Mouse (Mus musculus) monocyte, adult 5-6 weeks (primary cell): Measurements from ENCODE around the gene Olfr1101. TPM values are rescaled to one million over a fixed set of nuclear protein-coding genes. Genes with fewer than 3 reads are reported as not detected.

Experiments used
- ATAC-seq: fragments of 153-309, 156-312 bp; replicated peaks from 2 replicates; pipeline ENCODE4 v1.8.0; 2017; ENCODE audit warnings: mild to moderate bottlenecking; ENCODE audit not compliant: low TSS enrichment, insufficient number of reproducible peaks, severe bottlenecking, poor library complexity, low FRiP score
- total RNA-seq: library from RNA; stranded (forward); fragments of 200-1000, 200-491, 200-594 nt; gene quantifications from 3 replicates; pipeline ENCODE4 v1.2.3, GENCODE M21; 2017

The Olfr1101 gene
- not detected in 3 replicates for total RNA-seq

GRCm38 (mm10) chr2:86991121-86991520 is at the start of gene Olfr1101:
Olfr1101 (minus strand) TSS chr2:86991221.
- no peak for ATAC-seq

- no peak for ATAC-seq
Measured at GRCm38 (mm10) chr2:87036431-87036830, 45.4 kb upstream of the Olfr1101 start, which contains the start of gene Olfr1105. Olfr1105 (minus strand) TSS chr2:87036531.

- ATAC-seq = no peak
Measured at GRCm38 (mm10) chr2:87026980-87027379, 36.0 kb upstream of the Olfr1101 start, which contains the start of gene Olfr1104. Olfr1104 (minus strand) TSS chr2:87027080.

GRCm38 (mm10) chr2:86998098-86998497 is 7.1 kb upstream of the Olfr1101 start, which contains the start of gene Olfr1102:
Olfr1102 (plus strand) TSS chr2:86998398.
- ATAC-seq = no peak

GRCm38 (mm10) chr2:86979854-86980253 is 11.2 kb downstream of the Olfr1101 start, which contains the start of gene Olfr1100:
Olfr1100 (minus strand) TSS chr2:86979954.
- no peak for ATAC-seq

GRCm38 (mm10) chr2:86960593-86960992 is 30.4 kb downstream of the Olfr1101 start, which contains the start of gene Olfr1099:
Olfr1099 (minus strand) TSS chr2:86960693.
- ATAC-seq = no peak

Other genes starting within 250 kb of the Olfr1101 start
- gene Olfr1090, start 232.2 kb downstream of the Olfr1101 start, total RNA-seq = not detected in 3 replicates
- gene Olfr1093, start 208.7 kb downstream of the Olfr1101 start, total RNA-seq = not detected in 3 replicates
- gene Olfr141, start 181.2 kb downstream of the Olfr1101 start, total RNA-seq = not detected in 3 replicates
- not detected in 3 replicates for gene Olfr1094, start 166.6 kb downstream of the Olfr1101 start, total RNA-seq
- gene Olfr1095, start 139.5 kb downstream of the Olfr1101 start, total RNA-seq = not detected in 3 replicates
- gene Gm13723, start 116.4 kb downstream of the Olfr1101 start, total RNA-seq = not detected in 3 replicates
- gene Olfr1097, start 99.0 kb downstream of the Olfr1101 start, total RNA-seq = not detected in 3 replicates
- gene Olfr1098, start 66.7 kb downstream of the Olfr1101 start, total RNA-seq = not detected in 3 replicates
- gene Olfr1099, start 30.5 kb downstream of the Olfr1101 start, total RNA-seq = not detected in 3 replicates
- gene Olfr1100, start 11.3 kb downstream of the Olfr1101 start, total RNA-seq = not detected in 3 replicates
- gene Olfr1102, start 7.2 kb upstream of the Olfr1101 start, total RNA-seq = not detected in 3 replicates
- gene Olfr1104, start 35.9 kb upstream of the Olfr1101 start, total RNA-seq = not detected in 3 replicates
- gene Olfr1105, start 45.3 kb upstream of the Olfr1101 start, total RNA-seq = not detected in 3 replicates
- gene Olfr1106, start 61.1 kb upstream of the Olfr1101 start, total RNA-seq = not detected in 3 replicates
- gene Olfr1107, start 84.6 kb upstream of the Olfr1101 start, total RNA-seq = not detected in 3 replicates
- gene Olfr1109, start 104.8 kb upstream of the Olfr1101 start, total RNA-seq = not detected in 3 replicates
- gene Olfr259, start 123.3 kb upstream of the Olfr1101 start, total RNA-seq = not detected in 3 replicates
- gene Olfr1110, start 149.1 kb upstream of the Olfr1101 start, total RNA-seq = not detected in 3 replicates
- gene Olfr1111, start 161.4 kb upstream of the Olfr1101 start, total RNA-seq = not detected in 3 replicates
- gene Olfr1112, start 196.6 kb upstream of the Olfr1101 start, total RNA-seq = not detected in 3 replicates
- gene Olfr1113, start 217.7 kb upstream of the Olfr1101 start, total RNA-seq = not detected in 3 replicates